Mouse (Mus musculus): ENCODE data around the gene Slc38a10. TPM values are rescaled to one million over a fixed set of nuclear protein-coding genes. Genes with fewer than 3 reads are reported as not detected.

Gene Slc38a10
- polyA plus RNA-seq (2011; ENCODE audit: insufficient read length, low read depth, missing spikeins) = 107 and 113 TPM in 2 replicates

DNA sequence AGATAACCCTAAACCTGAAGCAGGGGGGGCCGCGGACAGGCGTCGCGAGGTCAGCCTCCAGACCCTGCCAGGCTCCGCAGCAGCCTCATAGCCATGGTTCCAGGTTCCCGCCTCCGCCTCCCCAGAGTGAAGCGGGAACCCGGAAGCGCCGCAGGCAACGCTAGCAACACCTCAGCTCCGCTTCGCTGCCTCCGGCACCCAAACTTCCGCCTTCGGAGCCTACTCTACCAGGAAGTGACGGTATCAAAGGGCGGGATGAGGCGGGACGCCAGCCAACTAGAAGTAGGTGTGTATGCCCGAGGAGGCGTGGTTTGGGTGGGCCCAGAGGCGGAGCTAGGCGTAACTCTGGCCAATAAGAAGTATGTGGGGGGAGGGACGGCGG lies at the start of gene Slc38a10:
Gene Slc38a10, minus strand, starts transcription at position 234 of the 382 bp plus-strand sequence.
- TF ChIP-seq POLR2A (IDR thresholded peaks at IDR 0.05; ENCODE audit: low read depth, low read length) = peak; percentile 69
- no peak for TF ChIP-seq CTCF (IDR thresholded peaks at IDR 0.05; ENCODE audit: borderline replicate concordance, insufficient read depth, low read length)
- Histone ChIP-seq H3K4me1 (ENCODE audit: control insufficient read depth, insufficient read depth, low read length) (no peaks in the 10 kb centered on the region), H3K4me3 (ENCODE audit: insufficient read depth, low read length) (peak within 1 kb of the TSS; percentile 85), H3K27ac (ENCODE audit: insufficient read depth, low read length) (peak within 1 kb of the TSS; percentile 27)

DNA sequence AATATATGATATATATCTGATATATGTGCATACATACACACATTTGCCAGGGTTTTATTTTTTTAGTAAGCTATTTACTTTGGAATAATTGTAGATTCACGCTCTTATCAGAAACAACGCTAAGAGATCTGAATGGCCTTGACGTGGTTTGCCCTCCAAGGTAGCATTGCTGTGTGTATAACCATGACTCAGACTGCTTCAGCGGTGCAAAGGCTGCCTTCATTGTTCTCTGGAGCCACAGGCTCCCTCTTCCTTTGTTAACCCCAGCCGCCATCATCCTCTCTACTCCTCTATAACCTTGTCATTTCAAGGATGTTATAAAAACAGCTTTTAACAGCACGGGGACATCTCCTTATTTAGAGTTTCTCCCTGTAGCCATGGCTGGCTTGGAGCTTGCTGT lies 49.5 kb upstream of the Slc38a10 start:
- Histone ChIP-seq H3K4me3 (ENCODE audit: insufficient read depth, low read length) (no peak overlapping the region), H3K4me1 (ENCODE audit: control insufficient read depth, insufficient read depth, low read length) (no peaks in the 10 kb centered on the region), H3K27ac (ENCODE audit: insufficient read depth, low read length) (no peak overlapping the region)
- no peak for TF ChIP-seq POLR2A (IDR thresholded peaks at IDR 0.05; ENCODE audit: low read depth, low read length)

GRCm38 (mm10) chr11:120199766-120200165 lies 48.6 kb upstream of the Slc38a10 start:
- no peaks in the 10 kb centered on the region for H3K4me1 ChIP-seq (ENCODE audit: control insufficient read depth, insufficient read depth, low read length)
- no peak for TF ChIP-seq CTCF (IDR thresholded peaks at IDR 0.05; ENCODE audit: borderline replicate concordance, insufficient read depth, low read length)
- no peak for TF ChIP-seq POLR2A (IDR thresholded peaks at IDR 0.05; ENCODE audit: low read depth, low read length)
- no peak overlapping the region for H3K27ac ChIP-seq (ENCODE audit: insufficient read depth, low read length)
- no peak overlapping the region for H3K4me3 ChIP-seq (ENCODE audit: insufficient read depth, low read length)

DNA sequence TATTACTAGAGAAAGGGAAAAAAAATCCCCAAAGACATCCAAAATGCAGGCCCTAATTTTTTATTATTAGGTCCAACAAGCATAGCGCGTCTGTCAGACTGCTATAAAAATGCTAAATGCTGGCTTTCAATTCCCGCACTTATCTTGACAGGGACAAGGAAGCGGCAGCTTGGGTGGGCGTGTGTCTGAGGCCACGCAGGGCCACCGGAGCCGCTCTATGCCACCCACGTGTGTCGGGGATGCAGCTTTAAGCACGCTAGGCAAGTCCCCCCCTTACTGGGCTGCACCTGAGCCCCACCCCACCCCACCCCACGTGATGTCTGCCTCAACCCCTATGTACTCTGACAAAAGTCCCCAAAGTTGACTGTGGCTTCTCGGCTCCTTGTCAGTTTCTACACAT lies 47.7 kb upstream of the Slc38a10 start:
- H3K27ac ChIP-seq (ENCODE audit: insufficient read depth, low read length) = no peak overlapping the region
- TF ChIP-seq POLR2A (IDR thresholded peaks at IDR 0.05; ENCODE audit: low read depth, low read length) = no peak
- TF ChIP-seq CTCF (IDR thresholded peaks at IDR 0.05; ENCODE audit: borderline replicate concordance, insufficient read depth, low read length) = no peak

GRCm38 (mm10) chr11:120190526-120191412 lies 39.6 kb upstream of the Slc38a10 start:
- peak overlapping the region; percentile 54 for H3K27ac ChIP-seq (ENCODE audit: insufficient read depth, low read length)
- peaks cover 5% of the 10 kb centered on the region; the same call in 1 of the 2 replicates for H3K4me1 ChIP-seq (ENCODE audit: control insufficient read depth, insufficient read depth, low read length)
- H3K4me3 ChIP-seq (ENCODE audit: insufficient read depth, low read length) = peak overlapping the region; percentile 18
- TF ChIP-seq POLR2A (IDR thresholded peaks at IDR 0.05; ENCODE audit: low read depth, low read length) = peak; percentile 45
- no peak for TF ChIP-seq CTCF (IDR thresholded peaks at IDR 0.05; ENCODE audit: borderline replicate concordance, insufficient read depth, low read length)

More for the DNA sequence above, 47.7 kb upstream of the Slc38a10 start:
- Histone ChIP-seq H3K4me3 (ENCODE audit: insufficient read depth, low read length) (no peak overlapping the region), H3K4me1 (ENCODE audit: control insufficient read depth, insufficient read depth, low read length) (no peaks in the 10 kb centered on the region)

DNA sequence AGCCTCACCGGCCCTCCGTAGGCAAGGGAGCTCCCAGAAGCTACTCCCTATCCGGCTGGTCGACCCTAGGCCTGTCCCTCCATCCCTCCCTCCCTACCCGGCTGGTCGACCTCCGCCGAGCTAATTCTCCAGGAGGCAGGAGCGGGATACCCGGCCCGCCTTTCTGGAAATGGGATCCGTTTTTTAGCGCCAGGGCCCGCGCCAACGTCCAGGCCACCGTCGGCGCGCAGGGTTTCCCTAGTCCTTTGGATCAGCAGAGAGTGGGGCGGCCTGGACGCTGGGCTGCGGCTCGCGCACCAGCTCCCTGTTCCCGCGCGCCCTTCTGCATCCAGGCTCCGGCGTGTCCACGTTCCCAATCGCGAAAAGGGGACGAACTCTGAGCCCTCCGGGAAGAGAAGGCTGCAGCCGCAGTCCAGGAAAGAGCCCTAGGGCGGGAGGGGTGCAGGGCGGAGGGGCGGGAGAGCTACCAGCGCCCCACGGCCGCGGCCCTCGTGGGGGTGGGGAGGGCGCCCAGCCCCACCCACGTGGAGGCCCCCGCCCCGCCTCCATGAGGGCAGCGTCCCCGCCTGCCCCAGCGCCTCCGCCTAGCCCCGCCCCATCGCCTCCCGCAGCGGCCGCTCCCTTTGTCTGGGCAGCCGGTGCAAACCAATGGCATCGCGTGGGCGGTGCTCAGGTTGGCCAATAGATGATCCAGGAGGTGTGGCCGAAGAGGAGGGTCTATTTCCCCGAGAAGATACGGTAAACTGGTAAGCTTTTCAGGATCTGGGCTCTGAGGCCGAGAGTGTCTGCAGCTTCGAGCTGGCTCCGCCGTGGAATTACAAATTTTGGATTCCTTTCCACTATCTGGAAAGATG lies 38.5 kb upstream of the Slc38a10 start:
- TF ChIP-seq CTCF (IDR thresholded peaks at IDR 0.05; ENCODE audit: borderline replicate concordance, insufficient read depth, low read length) (no peak), POLR2A (IDR thresholded peaks at IDR 0.05; ENCODE audit: low read depth, low read length) (peak; percentile 99)
- H3K4me1 ChIP-seq (ENCODE audit: control insufficient read depth, insufficient read depth, low read length) = peaks cover 5% of the 10 kb centered on the region; the same call in 1 of the 2 replicates
- peak overlapping the region; percentile 81 for H3K27ac ChIP-seq (ENCODE audit: insufficient read depth, low read length)
- peak overlapping the region; percentile 94 for H3K4me3 ChIP-seq (ENCODE audit: insufficient read depth, low read length)

- Histone ChIP-seq H3K27ac (ENCODE audit: insufficient read depth, low read length) (peak overlapping the region; percentile 81), H3K4me3 (ENCODE audit: insufficient read depth, low read length) (peak overlapping the region; percentile 94), H3K4me1 (ENCODE audit: control insufficient read depth, insufficient read depth, low read length) (peaks cover 10% of the 10 kb centered on the region; the same call in 1 of the 2 replicates)
- TF ChIP-seq CTCF (IDR thresholded peaks at IDR 0.05; ENCODE audit: borderline replicate concordance, insufficient read depth, low read length) (no peak), POLR2A (IDR thresholded peaks at IDR 0.05; ENCODE audit: low read depth, low read length) (no peak)
These were observed 37.6 kb upstream of the Slc38a10 start for GRCm38 (mm10) chr11:120188481-120189441.

- TF ChIP-seq CTCF (IDR thresholded peaks at IDR 0.05; ENCODE audit: borderline replicate concordance, insufficient read depth, low read length) (no peak), POLR2A (IDR thresholded peaks at IDR 0.05; ENCODE audit: low read depth, low read length) (no peak)
- H3K4me3 ChIP-seq (ENCODE audit: insufficient read depth, low read length) = peak overlapping the region; percentile 94
- H3K4me1 ChIP-seq (ENCODE audit: control insufficient read depth, insufficient read depth, low read length) = peaks cover 10% of the 10 kb centered on the region; the same call in 1 of the 2 replicates
These were observed 36.9 kb upstream of the Slc38a10 start for GRCm38 (mm10) chr11:120188102-120188480.

More at GRCm38 (mm10) chr11:120188102-120188480, 36.9 kb upstream of the Slc38a10 start:
- peak overlapping the region; percentile 81 for H3K27ac ChIP-seq (ENCODE audit: insufficient read depth, low read length)

Measured in embryonic fibroblast, embryonic 13.5 days (primary cell).